Mouse (Mus musculus) adipocyte (in vitro differentiated cells): ENCODE data around the gene Tmem198.
A peak's percentile ranks its signal among the peaks of the same experiment; 100 is the strongest.

Source experiments
- DNase-seq: peaks from one replicate; pipeline ENCODE4 v3.0.0-alpha.2; 2016; ENCODE audit warnings: low spot score

Tmem198 gene

GRCm38 (mm10) chr1:75478916-75479634 lies at the start of gene Tmem198, which contains the start of gene Chpf:
Gene Tmem198, plus strand, starts transcription at chr1:75479532.
Gene Chpf, minus strand, starts transcription at chr1:75479307.
- peak; percentile 98 for DNase-seq

- peak; percentile 84 for DNase-seq
Observed at GRCm38 (mm10) chr1:75435475-75436328, 43.6 kb upstream of the Tmem198 start, which contains the start of gene Gmppa. Gene Gmppa, plus strand, starts transcription at chr1:75435930.

- DNase-seq, result no peak
Observed at GRCm38 (mm10) chr1:75438782-75439181, 40.5 kb upstream of the Tmem198 start.

GRCm38 (mm10) chr1:75440661-75441060 lies 38.7 kb upstream of the Tmem198 start:
- DNase-seq, result no peak

- no peak for DNase-seq
Observed at GRCm38 (mm10) chr1:75441471-75441996, 37.8 kb upstream of the Tmem198 start.

- DNase-seq, result no peak
Observed at GRCm38 (mm10) chr1:75442171-75442570, 37.2 kb upstream of the Tmem198 start.

GRCm38 (mm10) chr1:75442811-75443210 lies 36.5 kb upstream of the Tmem198 start:
- no peak for DNase-seq

- no peak for DNase-seq
Observed at GRCm38 (mm10) chr1:75443247-75444024, 35.9 kb upstream of the Tmem198 start.

- no peak for DNase-seq
Observed at GRCm38 (mm10) chr1:75444208-75444607, 35.1 kb upstream of the Tmem198 start.

GRCm38 (mm10) chr1:75445141-75445701 lies 34.1 kb upstream of the Tmem198 start:
- DNase-seq, result no peak

- peak; percentile 70 for DNase-seq
Observed at GRCm38 (mm10) chr1:75445751-75446611, 33.4 kb upstream of the Tmem198 start.

- DNase-seq, result no peak
Observed at GRCm38 (mm10) chr1:75446656-75447055, 32.7 kb upstream of the Tmem198 start.

GRCm38 (mm10) chr1:75447265-75448051 lies 31.9 kb upstream of the Tmem198 start:
- DNase-seq, result no peak

- no peak for DNase-seq
Observed at GRCm38 (mm10) chr1:75448052-75448431, 31.3 kb upstream of the Tmem198 start.

- no peak for DNase-seq
Observed at GRCm38 (mm10) chr1:75448937-75449336, 30.4 kb upstream of the Tmem198 start.

- no peak for DNase-seq
Observed at GRCm38 (mm10) chr1:75449377-75450135, 29.8 kb upstream of the Tmem198 start.

GRCm38 (mm10) chr1:75450314-75451005 lies 28.9 kb upstream of the Tmem198 start, which contains the start of gene Asic4:
Gene Asic4, plus strand, starts transcription at chr1:75450436.
- no peak for DNase-seq

- DNase-seq, result no peak
Observed at GRCm38 (mm10) chr1:75451900-75452299, 27.4 kb upstream of the Tmem198 start.
